Mouse (Mus musculus) central nervous system, embryonic 11.5 days (tissue): ENCODE data around the gene Grin2a. TPM values are rescaled to one million over a fixed set of nuclear protein-coding genes. Genes with fewer than 3 reads are reported as not detected.

Experiments used
- polyA plus RNA-seq: library from polyadenylated mRNA; depleted of rRNA; stranded (reverse); fragments of >200 nt; gene quantifications from 2 replicates; pipeline ENCODE4 v1.2.3, GENCODE M21; 2012; rRNA removed

Grin2a gene
- 0.26 and 0.31 TPM in 2 replicates for polyA plus RNA-seq

DNA sequence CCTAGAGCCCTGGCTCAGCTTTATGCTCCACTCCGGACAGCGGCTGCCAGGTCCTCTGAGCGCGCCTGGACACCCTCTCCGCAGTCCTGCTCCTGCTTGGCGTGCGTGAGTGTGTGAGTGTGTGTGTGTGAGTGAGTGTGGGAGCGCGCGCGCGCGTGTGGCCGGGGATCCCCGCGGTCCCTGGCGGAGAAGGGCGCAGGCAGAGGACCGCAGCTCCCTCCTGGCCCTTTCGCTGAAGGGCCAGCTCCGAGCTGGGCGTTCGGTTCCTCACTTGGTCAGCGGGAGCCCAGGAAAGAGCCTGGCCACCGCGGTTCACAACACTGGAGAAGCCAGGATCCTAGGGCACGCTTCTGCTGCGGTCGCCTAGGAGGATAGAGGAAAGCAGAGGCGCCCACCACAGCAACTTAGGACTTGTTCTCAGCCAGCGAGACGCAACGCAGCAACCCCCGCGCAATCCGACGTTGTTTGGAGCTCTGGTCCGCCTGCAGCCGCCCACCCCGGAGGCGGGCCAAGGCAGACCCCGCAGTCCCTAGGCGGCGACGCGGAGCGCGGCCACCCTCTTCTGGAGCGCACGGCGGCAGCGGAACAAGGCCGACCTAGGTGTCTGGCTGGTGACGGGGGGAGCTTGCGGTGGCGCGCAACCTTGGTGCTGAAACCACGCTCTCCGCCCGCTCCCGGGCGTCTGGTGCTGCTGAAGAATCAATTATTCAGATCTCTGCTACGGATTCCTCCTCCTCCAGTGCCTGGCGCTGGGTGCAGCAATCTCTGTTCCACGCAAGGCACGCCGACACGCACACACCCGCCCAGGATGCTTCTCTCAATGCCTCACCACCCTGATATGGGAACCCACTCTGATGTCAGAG is at the start of gene Grin2a:
Gene Grin2a, minus strand, starts transcription at position 610 of the 863 bp plus-strand sequence.

Other genes starting within 250 kb of the Grin2a start
- 0.40 TPM in 1 of 2 replicates, not detected in the other for gene Rpl39l, start 174.7 kb upstream of the Grin2a start, polyA plus RNA-seq
- gene Atf7ip2, start 197.2 kb upstream of the Grin2a start, polyA plus RNA-seq: 0.91 and 1.7 TPM in 2 replicates